Comparison of ENCODE assay signal across 22 mouse cellular contexts in the genomic region with DNA sequence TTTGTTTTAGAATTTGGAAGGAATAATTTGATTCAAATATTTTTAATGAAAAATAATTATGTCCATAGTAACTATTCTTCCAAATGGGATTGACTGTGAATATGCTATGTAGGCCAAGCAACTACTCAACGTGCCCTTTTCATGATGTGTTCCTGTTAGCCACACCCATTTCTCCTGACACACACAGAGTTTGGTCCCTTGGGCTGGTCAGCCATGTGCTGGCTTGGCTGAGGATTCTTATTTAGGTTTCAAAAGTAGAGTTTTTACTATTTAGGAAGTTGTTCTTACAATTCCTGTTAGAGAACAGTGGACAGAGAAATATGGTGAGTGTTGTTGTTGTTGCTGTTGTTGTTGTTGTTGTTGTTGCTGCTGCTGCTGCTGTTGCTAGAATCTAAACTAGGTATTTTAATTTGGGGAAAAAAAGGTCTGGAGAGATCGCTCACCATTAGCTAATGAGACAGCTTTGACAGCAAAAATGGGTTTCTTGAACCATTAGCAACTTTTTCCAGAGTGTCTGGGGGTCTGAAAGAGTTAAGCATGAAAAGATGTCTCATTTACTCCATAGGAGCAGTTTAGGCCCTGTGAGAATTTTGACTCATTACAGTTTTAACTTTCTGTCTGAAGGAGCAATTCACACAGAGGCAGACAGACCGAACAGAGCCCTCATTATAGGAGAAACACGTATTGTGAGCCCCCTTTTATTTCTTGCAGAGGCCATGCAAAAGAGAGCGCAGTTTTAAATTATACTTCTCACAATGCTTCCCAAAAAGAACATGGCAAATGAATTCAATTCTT.
"Had no signal": no experiment of that assay in that cellular context is flagged by ENCODE, and none has a peak within 500 bp of the region (broad histone marks: within the 10 kb centered on the region; RNA-seq: fewer than 3 reads in every experiment).

No protein-coding gene starts in this region.

- H3K36me3 ChIP-seq: kidney, embryonic 15.5 days; limb, embryonic 10.5 days; limb, embryonic 13.5 days; liver, embryonic 12.5 days; liver, embryonic 15.5 days; lung, embryonic 15.5 days; midbrain, embryonic 10.5 days; neural tube, embryonic 12.5 days; neural tube, embryonic 15.5 days; stomach, embryonic 15.5 days had no signal

- DNase-seq: kidney, postnatal 10 days; liver; lung, adult 18-20 months; lung, postnatal 10 days; lung, postnatal 36 days; midbrain, embryonic 14.5 days; right cerebral cortex, adult 18-20 months; right cerebral cortex, postnatal 25 days; spleen, adult 18-20 months; thymus, adult 18-20 months; thymus, postnatal 36 days had no signal

- H3K27ac ChIP-seq: kidney, embryonic 15.5 days; limb, embryonic 10.5 days; limb, embryonic 13.5 days; liver, embryonic 12.5 days; liver, embryonic 15.5 days; lung, embryonic 15.5 days; midbrain, embryonic 10.5 days; neural tube, embryonic 12.5 days; neural tube, embryonic 15.5 days; stomach, embryonic 15.5 days had no signal

- H3K27me3 ChIP-seq: kidney, embryonic 15.5 days; liver, embryonic 12.5 days; liver, embryonic 15.5 days; lung, embryonic 15.5 days; megakaryocyte, embryonic 14.5 days; neural tube, embryonic 12.5 days; neural tube, embryonic 15.5 days; stomach, embryonic 15.5 days had no signal

- H3K9me3 ChIP-seq: kidney, embryonic 15.5 days; limb, embryonic 10.5 days; limb, embryonic 13.5 days; liver, embryonic 12.5 days; liver, embryonic 15.5 days; lung, embryonic 15.5 days; midbrain, embryonic 10.5 days; neural tube, embryonic 12.5 days; neural tube, embryonic 15.5 days; stomach, embryonic 15.5 days had no signal

- H3K4me3 ChIP-seq: kidney, embryonic 15.5 days; limb, embryonic 10.5 days; limb, embryonic 13.5 days; liver, embryonic 12.5 days; liver, embryonic 15.5 days; lung, embryonic 15.5 days; megakaryocyte, embryonic 14.5 days; midbrain, embryonic 10.5 days; neural tube, embryonic 12.5 days; neural tube, embryonic 15.5 days; stomach, embryonic 15.5 days had no signal

- H3K4me1 ChIP-seq: kidney, embryonic 15.5 days; limb, embryonic 10.5 days; limb, embryonic 13.5 days; liver, embryonic 12.5 days; liver, embryonic 15.5 days; lung, embryonic 15.5 days; midbrain, embryonic 10.5 days; neural tube, embryonic 12.5 days; stomach, embryonic 15.5 days had no signal

- H3K4me2 ChIP-seq: kidney, embryonic 15.5 days; limb, embryonic 13.5 days; liver, embryonic 12.5 days; liver, embryonic 15.5 days; lung, embryonic 15.5 days; neural tube, embryonic 12.5 days; neural tube, embryonic 15.5 days; stomach, embryonic 15.5 days had no signal

- H3K9ac ChIP-seq: kidney, embryonic 15.5 days; limb, embryonic 13.5 days; liver, embryonic 12.5 days; liver, embryonic 15.5 days; lung, embryonic 15.5 days; neural tube, embryonic 12.5 days; neural tube, embryonic 15.5 days; stomach, embryonic 15.5 days had no signal

- ATAC-seq: liver, embryonic 12.5 days had no signal
